Mouse (Mus musculus) mouse embryonic stem cell (cell line): ENCODE results near the gene Gm20388.

ENCODE experiments used
- in situ Hi-C, 2 experiments: fragments of 300-500 bp; cut with MboI; formaldehyde crosslinking; loops; 1 replicate in 1 of 2; 3 replicates in 1 of 2; pipeline ENCODE4 v1.14.3; 2019 to 2020; ENCODE audit warnings: low sequenced_read_pairs in 2 of 2, low pct_unique_long_range_greater_than_20kb in 1 of 2, mixed read lengths in 1 of 2; ENCODE audit not compliant: unreplicated experiment in 1 of 2

Gene Gm20388

GRCm38 (mm10) chr8:123767874-123768273 lies 3857.2 kb downstream of the Gm20388 start:
- in situ Hi-C loops = loop anchor here in 1 of 2 experiments (5.0 kb wide), 1 partner anchor 121 kb away; no protein-coding TSS in a partner anchor

DNA sequence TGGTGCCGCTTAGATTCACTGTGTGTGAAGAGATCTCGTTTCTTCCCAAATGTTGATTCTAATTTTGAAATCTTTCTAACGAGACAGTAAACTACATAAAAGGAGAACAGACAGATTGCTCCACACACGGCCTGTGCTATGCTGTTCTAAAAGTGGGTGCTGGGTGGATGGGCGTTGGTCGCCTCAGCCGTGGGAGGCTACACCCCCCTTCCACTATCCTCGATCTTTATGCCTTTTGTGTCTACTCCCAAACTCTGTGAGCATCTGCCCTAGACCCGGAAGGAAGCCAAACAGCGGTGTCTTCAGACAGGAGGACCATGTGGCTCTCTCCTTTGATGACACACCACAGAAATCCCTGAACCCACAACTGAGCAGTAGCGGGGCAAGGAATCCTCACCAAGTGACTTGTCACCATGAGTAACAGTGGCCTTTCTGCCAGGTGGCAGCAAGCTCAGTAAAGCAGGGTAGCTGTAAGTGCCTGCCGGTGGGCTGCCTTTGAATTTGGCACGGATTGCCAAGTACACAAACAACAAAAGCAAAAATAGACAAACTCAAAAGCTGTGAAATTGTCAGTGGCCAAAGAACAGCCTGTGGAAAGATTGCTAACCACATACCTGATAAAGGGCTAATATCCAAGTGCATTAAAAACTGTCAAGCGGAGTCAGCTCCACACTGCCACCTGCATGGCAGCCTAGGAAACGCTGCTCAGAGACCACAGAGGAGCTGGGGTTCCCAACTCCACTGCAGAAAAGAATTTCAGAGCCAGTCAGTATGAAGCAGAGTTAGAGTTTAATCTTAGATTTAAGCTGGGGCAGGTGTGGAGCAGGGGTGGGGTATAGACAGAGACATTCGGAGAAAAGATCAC lies 3858.1 kb downstream of the Gm20388 start:
- in situ Hi-C loops = loop anchor here in 1 of 2 experiments (5.0 kb wide), 1 partner anchor 121 kb away; no protein-coding TSS in a partner anchor

- in situ Hi-C loops = no loop called here
Measured at GRCm38 (mm10) chr8:123773468-123773867, 3862.8 kb downstream of the Gm20388 start.

DNA sequence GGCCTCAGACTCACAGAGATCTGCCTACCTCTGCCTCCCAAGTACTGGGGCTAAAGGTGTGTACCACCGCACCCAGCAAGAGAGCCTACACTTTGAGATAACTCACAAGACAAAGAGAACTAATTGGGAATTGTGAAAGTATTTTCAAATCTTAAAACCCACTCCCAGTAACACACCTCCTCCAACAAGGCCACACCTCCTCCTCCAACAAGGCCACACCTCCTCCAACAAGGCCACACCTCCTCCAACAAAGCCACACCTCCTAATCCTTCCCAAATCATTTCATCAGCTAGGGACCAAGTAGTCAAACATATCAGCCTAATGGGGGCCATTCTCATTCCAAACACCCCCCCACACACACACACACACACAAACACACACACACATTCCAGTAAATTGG lies 3863.8 kb downstream of the Gm20388 start:
- in situ Hi-C loops = no loop called here

DNA sequence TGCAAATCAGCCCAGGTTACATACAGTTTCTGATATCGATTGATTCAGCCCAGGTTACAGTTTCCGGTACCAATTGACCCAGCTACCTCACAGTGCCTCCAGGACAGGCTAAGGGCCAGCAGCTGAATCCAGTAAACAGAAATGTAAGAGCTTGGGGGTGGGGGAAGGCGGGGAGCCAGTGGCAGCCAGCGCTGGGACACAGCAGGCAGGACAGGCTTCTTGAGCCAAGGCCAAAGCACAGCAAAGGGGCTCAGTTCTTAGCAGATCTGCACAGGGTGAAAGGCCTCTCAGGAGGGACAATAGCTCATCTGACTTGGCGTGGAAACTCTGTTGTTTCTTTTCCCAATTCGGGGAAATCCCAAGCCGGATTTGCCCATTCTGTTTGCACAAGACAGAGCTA lies 3866.7 kb downstream of the Gm20388 start:
- in situ Hi-C loops = no loop called here

- in situ Hi-C loops = no loop called here
Measured at GRCm38 (mm10) chr8:123780471-123780870, 3869.8 kb downstream of the Gm20388 start.

DNA sequence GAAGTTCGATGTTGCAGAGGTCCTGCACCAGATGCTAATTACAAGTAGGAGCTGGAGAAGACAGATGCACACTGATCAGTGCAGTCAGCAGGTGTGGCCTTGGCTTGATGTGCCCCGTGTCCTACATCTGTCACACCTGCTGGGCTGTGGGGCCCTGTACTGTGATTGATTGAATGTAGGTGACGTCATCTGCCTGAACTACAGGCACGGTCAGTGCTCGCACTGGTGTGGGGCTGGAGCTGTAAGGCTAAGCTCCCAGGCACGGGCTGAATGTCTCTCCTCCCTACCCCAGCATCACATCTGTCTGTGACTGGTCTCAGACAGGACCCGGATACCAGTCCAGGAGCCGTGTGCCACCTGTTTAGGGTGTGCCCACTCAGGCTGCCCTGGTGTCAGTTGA lies 3870.6 kb downstream of the Gm20388 start:
- in situ Hi-C loops = no loop called here

DNA sequence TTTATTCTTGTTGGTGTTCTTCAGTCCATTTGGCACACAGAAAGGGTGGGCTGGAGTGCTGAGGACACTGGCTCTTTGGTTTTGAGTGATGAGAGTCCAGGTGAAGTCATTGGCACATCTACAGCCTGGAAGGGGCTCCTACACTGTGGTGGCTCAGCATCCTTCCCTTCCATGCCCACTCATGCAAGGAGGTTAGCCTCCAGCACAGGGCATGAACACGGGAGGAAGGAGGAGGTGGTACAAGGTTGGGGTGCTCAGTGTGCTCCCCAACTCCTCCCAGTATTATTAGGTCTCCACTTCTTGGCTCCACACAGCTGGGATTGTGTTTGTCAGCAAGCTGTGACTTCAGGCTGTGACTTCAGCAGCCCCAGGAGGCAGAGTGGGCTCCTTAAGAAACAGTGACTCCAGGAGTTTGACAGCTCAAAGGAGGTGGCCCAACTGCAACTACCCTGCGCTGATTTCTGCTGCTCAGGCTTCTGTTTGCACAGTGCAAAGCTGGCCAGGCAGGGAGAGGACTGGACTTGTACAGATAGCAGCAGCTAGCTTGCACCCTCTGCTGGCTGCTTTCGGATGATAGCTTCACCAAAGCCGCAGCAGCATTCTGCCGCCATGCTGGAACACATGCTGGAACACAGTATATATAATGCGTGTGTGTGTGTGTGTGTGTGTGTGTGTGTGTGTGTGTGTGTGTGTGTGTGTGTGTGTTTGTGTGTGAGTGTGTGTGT lies 3873.0 kb downstream of the Gm20388 start:
- in situ Hi-C loops = no loop called here

- in situ Hi-C loops = no loop called here
Measured at GRCm38 (mm10) chr8:123786166-123786565, 3875.5 kb downstream of the Gm20388 start.

DNA sequence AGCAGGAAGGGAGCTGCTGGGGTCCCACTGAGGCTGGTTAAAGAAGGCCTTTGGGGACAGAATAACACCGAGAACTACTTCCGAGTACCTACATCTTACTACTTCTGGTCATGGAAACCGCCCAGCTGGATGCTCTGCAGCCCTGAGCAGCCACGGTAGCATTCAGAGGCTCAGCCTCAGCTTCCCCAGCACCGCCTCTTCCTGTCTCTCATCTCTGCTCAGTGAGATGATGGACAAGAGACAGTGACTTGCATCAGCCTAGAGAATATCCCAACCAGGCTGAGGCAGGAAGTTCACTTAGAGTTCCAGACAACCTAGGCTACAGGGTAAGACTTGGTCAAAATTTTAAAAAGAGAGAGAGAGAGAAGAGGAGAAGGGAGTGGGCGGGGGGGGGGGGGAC lies 3876.0 kb downstream of the Gm20388 start:
- in situ Hi-C loops = no loop called here

DNA sequence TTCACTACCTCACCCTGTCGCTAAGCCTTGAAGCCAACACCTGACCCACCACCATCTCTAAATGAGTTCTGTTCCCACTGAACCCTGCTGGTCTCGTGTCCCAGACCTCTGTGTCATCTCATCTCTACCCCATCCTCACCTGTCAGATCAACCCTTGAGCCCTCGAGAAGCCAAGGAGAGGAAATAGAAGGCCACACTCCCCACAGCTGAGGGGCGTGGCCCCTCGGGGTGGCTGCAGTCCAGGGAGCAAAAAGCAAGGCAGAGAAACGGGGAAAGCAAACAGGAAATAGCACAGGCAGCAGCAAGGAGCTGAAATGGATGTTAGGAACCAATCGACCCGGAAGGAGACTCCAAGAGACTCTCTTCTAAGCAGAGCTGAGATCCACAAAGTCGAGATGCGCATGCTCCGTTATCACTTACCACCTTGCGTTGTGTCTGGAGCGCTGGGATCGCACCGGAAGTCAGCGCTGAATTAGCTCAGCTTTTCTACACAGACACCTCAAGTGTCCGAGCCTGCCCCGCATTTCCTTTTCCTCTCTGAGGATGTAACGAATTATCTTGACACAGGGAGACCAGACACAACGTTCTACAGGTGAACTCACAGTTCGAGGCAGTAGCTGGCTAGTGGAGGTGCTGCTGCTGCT lies 3876.7 kb downstream of the Gm20388 start:
- in situ Hi-C loops = no loop called here

- in situ Hi-C loops = no loop called here
Measured at GRCm38 (mm10) chr8:123788416-123789170, 3878.0 kb downstream of the Gm20388 start.

GRCm38 (mm10) chr8:123789461-123789860 lies 3878.8 kb downstream of the Gm20388 start:
- in situ Hi-C loops = no loop called here

GRCm38 (mm10) chr8:123789970-123790369 lies 3879.3 kb downstream of the Gm20388 start:
- in situ Hi-C loops = no loop called here

GRCm38 (mm10) chr8:123791101-123791844 lies 3880.6 kb downstream of the Gm20388 start:
- in situ Hi-C loops = no loop called here

DNA sequence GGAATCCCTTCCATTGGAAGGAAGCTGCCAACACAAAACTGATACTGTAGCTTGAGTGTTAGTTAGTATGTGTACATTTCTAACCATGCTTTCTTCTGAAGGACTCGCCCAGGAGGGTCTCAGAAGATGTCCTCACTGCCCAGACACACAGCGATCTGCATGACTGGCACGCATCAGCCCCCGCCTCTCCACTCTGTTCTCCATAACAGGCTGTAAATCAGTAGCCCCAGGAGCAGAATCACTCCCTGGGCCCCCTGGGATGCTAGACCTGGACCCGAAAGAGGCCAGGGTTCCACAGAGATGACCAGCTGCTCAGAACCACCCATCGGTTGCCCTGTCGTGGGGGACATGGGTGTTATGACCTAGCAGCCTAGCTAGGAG lies 3881.2 kb downstream of the Gm20388 start:
- in situ Hi-C loops = no loop called here

DNA sequence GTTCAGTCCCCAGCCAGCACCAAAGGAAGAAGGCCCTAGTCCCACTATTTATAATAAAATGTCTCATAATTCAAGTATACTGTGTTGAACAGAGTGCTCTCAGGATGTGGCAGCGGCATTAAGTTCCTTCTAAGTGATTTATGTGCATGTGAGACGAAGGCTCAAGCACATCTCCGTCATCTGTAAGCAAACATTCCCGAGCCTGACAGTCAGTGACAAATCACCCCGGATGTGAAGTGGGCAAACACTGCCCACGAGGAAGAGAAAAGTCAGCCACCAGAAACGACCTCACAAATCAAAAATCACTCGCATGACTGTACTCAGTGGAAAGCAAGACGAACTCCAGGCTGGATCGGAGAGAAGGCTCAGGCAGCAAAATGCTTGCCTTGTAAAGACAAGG lies 3883.3 kb downstream of the Gm20388 start:
- in situ Hi-C loops = no loop called here

DNA sequence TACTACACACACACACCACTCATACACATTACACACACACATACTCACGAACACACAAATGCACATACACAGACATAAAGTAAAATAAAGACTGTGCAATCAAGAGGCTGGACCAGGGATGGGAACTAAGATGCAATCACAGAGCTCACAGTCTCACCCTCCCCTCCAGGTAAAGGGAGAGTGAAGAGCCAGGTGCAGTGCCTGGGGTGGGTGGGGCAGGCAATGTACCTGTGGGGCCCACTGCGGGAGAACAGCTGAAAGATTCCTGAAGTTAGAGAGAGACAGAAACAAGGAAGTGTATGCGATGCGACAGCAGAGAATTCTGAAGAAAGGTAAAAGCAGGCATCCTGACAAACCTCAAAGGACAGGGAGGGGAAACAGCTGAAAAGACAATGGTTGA lies 3884.1 kb downstream of the Gm20388 start:
- in situ Hi-C loops = no loop called here
